Mouse (Mus musculus): ENCODE data around the gene Ski. TPM values are rescaled to one million over a fixed set of nuclear protein-coding genes. Genes with fewer than 3 reads are reported as not detected.
"Not testable (repeated sequence)": the region's sequence is repeated elsewhere in the genome, so short reads cannot be mapped to it uniquely, and the experiment has no call there.

Ski gene
- 11.3 and 11.9 TPM in 2 replicates for polyA plus RNA-seq (2015; fragmentation: Nextera tagmentation; extraction: Ambion mirVana)

GRCm38 (mm10) chr4:155222552-155222840, at the start of gene Ski:
Gene Ski, minus strand, starts transcription at chr4:155222592.
- peak within 1 kb of the TSS; percentile 97 for H3K27ac ChIP-seq (replicated peaks)
- H3K4me1 ChIP-seq (replicated peaks): peaks cover 48% of the 10 kb centered on the region
- H3K4me3 ChIP-seq: peak within 1 kb of the TSS; percentile 85
- H3K9me3 ChIP-seq: no peaks in the 10 kb centered on the region
- H3K36me3 ChIP-seq: no peaks in the 10 kb centered on the region
- 0% methylated on average over 6 of the region's 63 CpGs for WGBS
- no peak for ATAC-seq (ENCODE audit: low FRiP score, low read depth)
- H3K27me3 ChIP-seq: no peaks in the 10 kb centered on the region
- peak within 1 kb of the TSS; percentile 90 for H3K9ac ChIP-seq
- peak within 1 kb of the TSS; percentile 94 for H3K4me2 ChIP-seq

GRCm38 (mm10) chr4:155268382-155268781, 46.0 kb upstream of the Ski start:
- Histone ChIP-seq H3K4me3 (no peak overlapping the region), H3K27ac (replicated peaks) (no peak overlapping the region), H3K4me1 (replicated peaks) (no peaks in the 10 kb centered on the region), H3K9ac (no peak overlapping the region), H3K4me2 (no peak overlapping the region), H3K27me3 (no peaks in the 10 kb centered on the region), H3K36me3 (peaks cover 28% of the 10 kb centered on the region), H3K9me3 (no peaks in the 10 kb centered on the region)
- WGBS: 37% methylated on average over 5 of the region's 5 CpGs
- ATAC-seq (ENCODE audit: low FRiP score, low read depth): no peak

GRCm38 (mm10) chr4:155267639-155268175, 45.3 kb upstream of the Ski start:
- no peak for ATAC-seq (ENCODE audit: low FRiP score, low read depth)
- Histone ChIP-seq H3K9me3 (no peaks in the 10 kb centered on the region), H3K9ac (no peak overlapping the region), H3K27ac (replicated peaks) (no peak overlapping the region), H3K36me3 (peaks cover 26% of the 10 kb centered on the region), H3K4me3 (no peak overlapping the region), H3K27me3 (no peaks in the 10 kb centered on the region), H3K4me2 (no peak overlapping the region), H3K4me1 (replicated peaks) (no peaks in the 10 kb centered on the region)
- 59% methylated on average over 12 of the region's 12 CpGs for WGBS

- Histone ChIP-seq H3K4me2 (no peak overlapping the region), H3K9ac (no peak overlapping the region), H3K4me1 (replicated peaks) (no peaks in the 10 kb centered on the region), H3K4me3 (no peak overlapping the region), H3K27me3 (no peaks in the 10 kb centered on the region), H3K9me3 (no peaks in the 10 kb centered on the region), H3K27ac (replicated peaks) (no peak overlapping the region), H3K36me3 (peaks cover 26% of the 10 kb centered on the region)
- ATAC-seq (ENCODE audit: low FRiP score, low read depth): no peak
- 78% methylated on average over 7 of the region's 7 CpGs for WGBS
Measured at GRCm38 (mm10) chr4:155267047-155267543, 44.7 kb upstream of the Ski start.

- H3K4me1 ChIP-seq (replicated peaks): no peaks in the 10 kb centered on the region
- H3K4me3 ChIP-seq: no peak overlapping the region
- H3K9ac ChIP-seq: no peak overlapping the region
- no peak overlapping the region for H3K27ac ChIP-seq (replicated peaks)
- H3K9me3 ChIP-seq: no peaks in the 10 kb centered on the region
- H3K4me2 ChIP-seq: no peak overlapping the region
- WGBS: 65% methylated on average over 3 of the region's 3 CpGs
- peaks cover 19% of the 10 kb centered on the region for H3K36me3 ChIP-seq
- no peaks in the 10 kb centered on the region for H3K27me3 ChIP-seq
- ATAC-seq (ENCODE audit: low FRiP score, low read depth): 0 out of 2 replicates have a peak, but pooled peaks have one; percentile 55
Measured at GRCm38 (mm10) chr4:155264521-155265321, 42.3 kb upstream of the Ski start.

- Histone ChIP-seq H3K27ac (replicated peaks) (no peak overlapping the region), H3K9me3 (no peaks in the 10 kb centered on the region), H3K4me3 (no peak overlapping the region), H3K9ac (no peak overlapping the region), H3K27me3 (no peaks in the 10 kb centered on the region), H3K4me2 (peak overlapping the region; percentile 85; the same call in 1 of the 2 replicates), H3K36me3 (peaks cover 6% of the 10 kb centered on the region; the same call in 1 of the 2 replicates), H3K4me1 (replicated peaks) (peaks cover 39% of the 10 kb centered on the region)
- WGBS: 77% methylated on average over 6 of the region's 6 CpGs
- no peak for ATAC-seq (ENCODE audit: low FRiP score, low read depth)
Measured at GRCm38 (mm10) chr4:155252253-155252652, 29.9 kb upstream of the Ski start.

GRCm38 (mm10) chr4:155251147-155251546, 28.8 kb upstream of the Ski start:
- Histone ChIP-seq H3K4me1 (replicated peaks) (peaks cover 44% of the 10 kb centered on the region), H3K9ac (peak overlapping the region; percentile 75), H3K27me3 (no peaks in the 10 kb centered on the region), H3K9me3 (no peaks in the 10 kb centered on the region), H3K36me3 (no peaks in the 10 kb centered on the region), H3K4me2 (peak overlapping the region; percentile 85), H3K4me3 (peak overlapping the region; percentile 58), H3K27ac (replicated peaks) (peak overlapping the region; percentile 99; the same call in 1 of the 2 replicates)
- no peak for ATAC-seq (ENCODE audit: low FRiP score, low read depth)
- 49% methylated on average over 3 of the region's 3 CpGs for WGBS

- 11% methylated on average over 23 of the region's 23 CpGs for WGBS
Measured at GRCm38 (mm10) chr4:155250361-155251117, 28.1 kb upstream of the Ski start.

GRCm38 (mm10) chr4:155249648-155250351, 27.4 kb upstream of the Ski start, which contains the start of gene Faap20:
Gene Faap20, plus strand, starts transcription at chr4:155249802.
- ATAC-seq (ENCODE audit: low FRiP score, low read depth): peak; percentile 89
- H3K9me3 ChIP-seq: no peaks in the 10 kb centered on the region
- H3K9ac ChIP-seq: peak within 1 kb of the TSS; percentile 75
- H3K27ac ChIP-seq (replicated peaks): peak within 1 kb of the TSS; percentile 99
- H3K4me2 ChIP-seq: peak within 1 kb of the TSS; percentile 85
- no peaks in the 10 kb centered on the region for H3K27me3 ChIP-seq
- H3K36me3 ChIP-seq: no peaks in the 10 kb centered on the region
- 0% methylated on average over 40 of the region's 58 CpGs for WGBS
- H3K4me3 ChIP-seq: peak within 1 kb of the TSS; percentile 58
- H3K4me1 ChIP-seq (replicated peaks): peaks cover 48% of the 10 kb centered on the region

More at GRCm38 (mm10) chr4:155250361-155251117, 28.1 kb upstream of the Ski start:
- Histone ChIP-seq H3K36me3 (no peaks in the 10 kb centered on the region), H3K9ac (peak overlapping the region; percentile 75), H3K4me2 (peak overlapping the region; percentile 85), H3K27me3 (no peaks in the 10 kb centered on the region), H3K4me1 (replicated peaks) (peaks cover 48% of the 10 kb centered on the region), H3K27ac (replicated peaks) (peak overlapping the region; percentile 99), H3K9me3 (no peaks in the 10 kb centered on the region), H3K4me3 (peak overlapping the region; percentile 58)
- peak; percentile 14 for ATAC-seq (ENCODE audit: low FRiP score, low read depth)

- Histone ChIP-seq H3K9ac (peak overlapping the region; percentile 75), H3K36me3 (no peaks in the 10 kb centered on the region), H3K4me1 (replicated peaks) (peaks cover 48% of the 10 kb centered on the region), H3K27me3 (no peaks in the 10 kb centered on the region), H3K4me2 (peak overlapping the region; percentile 85), H3K4me3 (peak overlapping the region; percentile 58), H3K9me3 (no peaks in the 10 kb centered on the region), H3K27ac (replicated peaks) (peak overlapping the region; percentile 99)
- under 1% methylated on average over 9 of the region's 9 CpGs for WGBS
- ATAC-seq (ENCODE audit: low FRiP score, low read depth): peak; percentile 71
Measured at GRCm38 (mm10) chr4:155249257-155249647, 26.9 kb upstream of the Ski start.

- ATAC-seq (ENCODE audit: low FRiP score, low read depth); H3K9ac ChIP-seq; H3K4me2 ChIP-seq; H3K9me3 ChIP-seq; H3K27ac ChIP-seq (replicated peaks); H3K36me3 ChIP-seq; H3K4me3 ChIP-seq; H3K27me3 ChIP-seq: not testable (repeated sequence)
- peaks cover 43% of the 10 kb centered on the region for H3K4me1 ChIP-seq (replicated peaks)
- WGBS: 97% methylated on average over 3 of the region's 3 CpGs
Measured at GRCm38 (mm10) chr4:155248054-155248453, 25.7 kb upstream of the Ski start.

Data from hindbrain, embryonic 15.5 days (tissue).